Mouse (Mus musculus) embryonic facial prominence, embryonic 12.5 days (tissue): ENCODE results near the gene Ankrd34b. TPM values are rescaled to one million over a fixed set of nuclear protein-coding genes. Genes with fewer than 3 reads are reported as not detected.

Source experiments
- polyA plus RNA-seq: library from polyadenylated mRNA; unstranded; fragments of >200 nt; fragmentation: Nextera tagmentation; extraction: Ambion mirVana; gene quantifications from 2 replicates; pipeline ENCODE4 v1.2.1, GENCODE M21; 2016

Gene Ankrd34b
- polyA plus RNA-seq, 1 experiment from 2014 or later, result 0.05 TPM

Other genes with a start within 250 kb of the Ankrd34b start
- 1.2 and 2.6 TPM in 2 replicates for gene Gm20379, start 119.9 kb upstream of the Ankrd34b start, polyA plus RNA-seq
- 17.0 and 17.3 TPM in 2 replicates for gene Dhfr, start 71.2 kb upstream of the Ankrd34b start, polyA plus RNA-seq
- 38.6 and 39.5 TPM in 2 replicates for gene Msh3, start 70.9 kb upstream of the Ankrd34b start, polyA plus RNA-seq
- 0.19 TPM in 1 of 2 replicates, not detected in the other for gene Fam151b, start 58.1 kb downstream of the Ankrd34b start, polyA plus RNA-seq
- 14.2 and 15.4 TPM in 2 replicates for gene Zfyve16, start 105.0 kb downstream of the Ankrd34b start, polyA plus RNA-seq
- not detected in 2 replicates for gene Spz1, start 150.3 kb downstream of the Ankrd34b start, polyA plus RNA-seq
- 12.0 and 12.4 TPM in 2 replicates for gene Serinc5, start 185.2 kb downstream of the Ankrd34b start, polyA plus RNA-seq